Mouse (Mus musculus): Measurements from ENCODE around the gene Ctsll3. TPM values are rescaled to one million over a fixed set of nuclear protein-coding genes. Genes with fewer than 3 reads are reported as not detected.

Ctsll3 gene
- not detected for total RNA-seq (2021)
- long read RNA-seq, experiment 1 = 0 reads
- long read RNA-seq, experiment 2 = 0 reads

DNA sequence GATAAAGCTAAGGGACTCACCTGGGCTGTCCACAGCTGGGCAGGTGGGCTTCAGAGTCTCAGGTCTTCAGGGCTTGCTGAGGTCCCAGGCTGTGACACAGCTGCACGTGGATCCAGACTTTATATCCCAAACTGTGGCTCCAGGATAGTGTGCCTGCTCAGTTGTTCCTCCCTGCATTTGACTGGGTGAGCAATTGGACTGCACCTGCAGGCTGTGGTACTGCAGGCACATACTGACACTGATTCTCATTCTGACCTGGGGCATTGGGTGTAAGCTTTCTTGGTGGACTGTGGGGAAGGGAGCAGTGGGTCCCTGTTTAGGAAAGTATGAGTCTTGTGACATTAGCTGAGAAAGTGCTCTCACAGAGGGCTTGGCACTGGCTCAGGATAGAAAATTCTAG lies at the start of gene Ctsll3:
Ctsll3 (minus strand) TSS at position 101 of the 400 bp plus-strand sequence.
- no peak for DNase-seq (ENCODE audit: low spot score in 2 of 2)

DNA sequence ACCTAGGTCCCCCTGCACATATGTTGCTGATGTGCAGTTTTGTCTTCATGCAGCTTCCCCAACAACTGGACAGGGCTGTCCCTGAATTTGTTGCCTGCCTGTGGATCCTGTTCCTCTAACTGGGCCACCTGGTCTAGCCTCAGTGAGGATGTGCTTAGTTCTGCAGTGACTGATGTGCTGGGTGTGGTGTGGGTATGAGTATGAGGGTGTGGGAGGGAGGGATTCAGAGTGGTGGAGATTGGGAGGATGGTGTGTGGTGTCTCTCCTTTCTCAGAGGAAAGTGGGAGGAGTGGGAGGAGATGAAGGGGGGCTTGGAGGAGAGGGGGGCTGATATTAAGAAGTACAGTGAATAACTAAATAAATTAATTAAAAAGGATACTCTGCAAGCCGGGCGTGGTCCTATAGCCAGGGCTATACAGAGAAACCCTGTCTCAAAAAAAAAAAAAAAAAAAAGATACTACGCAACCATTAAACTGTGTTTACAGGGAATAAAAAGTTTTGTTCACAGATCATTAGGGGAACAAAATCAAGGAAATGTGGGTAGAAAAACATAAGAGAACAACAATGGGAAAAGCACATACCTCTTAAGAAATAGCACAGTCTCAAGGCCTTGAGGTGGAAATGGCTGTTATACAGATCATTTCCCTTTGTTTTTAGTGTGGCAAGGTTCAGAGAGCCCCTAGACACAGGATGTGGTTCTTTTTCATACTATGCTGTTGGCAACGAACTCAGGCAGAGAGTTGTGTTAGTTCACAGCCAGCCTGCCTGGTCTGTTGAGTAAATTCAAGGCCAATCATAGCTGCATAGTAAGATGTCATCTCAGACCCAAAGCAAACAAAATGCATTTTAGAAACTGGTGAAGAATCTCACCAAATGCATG lies 45.8 kb upstream of the Ctsll3 start:
- DNase-seq (ENCODE audit: low spot score in 2 of 2) = no peak

DNA sequence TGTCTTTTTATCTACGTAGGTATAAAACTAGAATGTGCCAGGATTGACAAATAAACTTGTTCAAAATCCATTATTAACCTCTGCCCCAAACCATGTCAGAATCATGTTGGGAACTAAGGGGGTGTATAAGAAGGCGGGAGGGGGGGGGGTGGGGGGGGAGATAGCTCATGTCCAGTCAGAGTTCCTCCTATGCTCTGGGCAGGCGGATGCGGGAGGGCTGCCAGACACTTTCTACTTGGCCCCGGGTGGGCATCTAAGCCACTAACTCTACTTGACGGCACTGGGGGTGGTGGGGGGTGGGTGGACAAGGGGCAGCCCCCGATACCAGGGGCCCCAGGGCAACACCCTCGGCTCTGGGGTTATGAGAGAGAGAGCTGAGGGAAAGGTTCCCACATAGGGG lies 40.5 kb upstream of the Ctsll3 start:
- DNase-seq (ENCODE audit: low spot score in 2 of 2) = no peak

DNA sequence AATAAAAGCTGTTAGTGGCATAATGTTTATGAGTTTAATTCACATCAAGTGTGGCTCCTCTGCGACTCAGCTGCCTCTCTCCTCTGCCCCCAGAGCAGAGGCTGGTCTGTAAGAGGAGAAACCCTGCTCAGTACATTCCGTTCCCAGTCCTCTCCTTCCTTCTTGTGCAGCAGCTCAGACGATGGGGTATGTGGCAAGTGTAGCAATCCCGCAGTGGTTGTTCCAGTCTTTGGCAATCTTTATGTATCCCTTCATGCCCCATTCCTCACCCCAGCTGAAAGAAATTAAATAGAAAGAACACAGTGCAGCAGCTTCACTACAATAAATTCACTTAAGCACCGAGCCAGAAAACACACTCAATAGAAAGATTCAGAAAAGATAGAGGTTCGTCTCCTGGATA lies 40.1 kb upstream of the Ctsll3 start:
- no peak for DNase-seq (ENCODE audit: low spot score in 2 of 2)

GRCm38 (mm10) chr13:60839353-60839902 lies 36.8 kb upstream of the Ctsll3 start:
- no peak for DNase-seq (ENCODE audit: low spot score in 2 of 2)

GRCm38 (mm10) chr13:60826052-60826451 lies 23.4 kb upstream of the Ctsll3 start:
- no peak for DNase-seq (ENCODE audit: low spot score in 2 of 2)

GRCm38 (mm10) chr13:60820486-60821175 lies 18.0 kb upstream of the Ctsll3 start:
- no peak for DNase-seq (ENCODE audit: low spot score in 2 of 2)

DNA sequence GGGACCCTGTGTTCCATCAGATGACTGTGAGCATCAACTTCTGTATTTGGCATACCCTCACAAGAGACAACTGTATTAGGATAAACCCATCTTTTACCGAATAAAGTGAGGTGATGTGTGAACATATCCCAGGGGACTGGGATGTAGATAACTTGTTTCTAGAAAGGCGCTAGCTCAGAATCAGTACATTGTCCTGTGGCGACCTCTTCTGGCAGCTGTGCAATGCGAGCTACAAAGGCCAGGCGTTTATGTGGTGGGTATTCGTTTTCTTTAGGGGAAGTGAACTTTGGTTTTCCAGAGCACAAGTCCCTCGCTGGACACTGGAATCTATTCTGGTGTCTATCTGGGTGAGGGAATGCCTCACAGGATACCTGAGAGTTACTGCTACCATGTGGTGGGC lies 16.8 kb upstream of the Ctsll3 start:
- no peak for DNase-seq (ENCODE audit: low spot score in 2 of 2)

GRCm38 (mm10) chr13:60813722-60814121 lies 11.1 kb upstream of the Ctsll3 start:
- DNase-seq (ENCODE audit: low spot score in 2 of 2) = no peak

GRCm38 (mm10) chr13:60812768-60813167 lies 10.1 kb upstream of the Ctsll3 start:
- DNase-seq (ENCODE audit: low spot score in 2 of 2) = no peak

DNA sequence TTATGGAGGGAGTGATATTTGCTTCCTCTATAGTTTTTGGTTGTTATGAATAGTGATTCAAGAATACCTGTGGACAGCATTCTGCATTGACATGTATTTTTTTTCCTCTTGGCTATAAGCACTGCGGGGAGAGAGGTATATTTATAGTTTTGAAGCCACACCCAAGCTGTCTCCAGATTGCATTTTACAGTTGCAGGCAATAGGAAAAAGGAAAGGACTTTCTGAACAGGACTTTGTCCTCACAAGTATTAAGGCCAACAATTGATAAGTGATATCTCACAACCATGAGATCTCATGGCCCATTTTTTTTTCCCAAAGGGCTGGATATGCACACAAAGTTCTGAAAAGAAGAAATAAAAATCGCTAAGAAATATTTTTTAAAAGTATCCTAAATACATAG lies 7.0 kb upstream of the Ctsll3 start:
- DNase-seq (ENCODE audit: low spot score in 2 of 2) = no peak

DNA sequence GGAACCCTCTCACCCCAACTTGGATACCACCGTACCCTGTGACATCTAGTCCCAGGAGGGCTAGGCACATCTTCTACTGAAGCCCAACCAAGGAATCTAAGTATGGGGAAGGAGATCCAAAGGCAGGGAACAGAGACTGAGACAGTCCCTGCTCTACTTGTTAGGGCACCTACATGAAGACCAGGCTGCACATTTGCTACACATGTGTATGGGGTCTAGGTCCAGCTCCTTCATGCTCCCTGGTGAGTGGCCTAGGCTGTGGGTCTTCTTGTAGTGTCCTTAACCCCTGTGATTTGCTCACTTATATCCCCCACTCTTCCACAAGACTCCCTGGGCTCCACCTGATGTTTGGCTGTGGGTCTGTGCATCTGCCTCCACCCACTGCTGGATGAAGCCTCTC lies 13.2 kb downstream of the Ctsll3 start:
- no peak for DNase-seq (ENCODE audit: low spot score in 2 of 2)

GRCm38 (mm10) chr13:60786264-60786663 lies 16.4 kb downstream of the Ctsll3 start, which contains the start of gene BC051665:
TSS of gene BC051665 (minus strand) at chr13:60786364.
- no peak for DNase-seq (ENCODE audit: low spot score in 2 of 2)

DNA sequence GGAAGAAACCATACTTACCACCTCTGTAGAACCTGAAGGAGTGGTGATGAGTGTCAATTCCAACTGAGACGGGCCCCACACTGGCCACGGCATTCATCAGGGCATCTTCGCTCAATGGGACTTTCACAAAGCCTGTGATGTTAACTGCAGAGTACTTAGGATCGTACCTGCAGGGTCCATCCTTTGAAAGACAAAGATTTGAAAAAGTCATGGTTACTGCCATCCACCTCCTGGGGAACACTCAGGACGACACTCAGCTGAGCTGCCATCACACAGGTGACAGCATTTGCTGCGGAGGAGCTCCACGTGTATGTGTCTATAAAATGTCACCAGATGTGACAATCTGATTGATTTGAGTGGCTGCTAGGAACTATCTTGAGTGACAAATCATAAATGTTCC lies 19.3 kb downstream of the Ctsll3 start:
- no peak for DNase-seq (ENCODE audit: low spot score in 2 of 2)

DNA sequence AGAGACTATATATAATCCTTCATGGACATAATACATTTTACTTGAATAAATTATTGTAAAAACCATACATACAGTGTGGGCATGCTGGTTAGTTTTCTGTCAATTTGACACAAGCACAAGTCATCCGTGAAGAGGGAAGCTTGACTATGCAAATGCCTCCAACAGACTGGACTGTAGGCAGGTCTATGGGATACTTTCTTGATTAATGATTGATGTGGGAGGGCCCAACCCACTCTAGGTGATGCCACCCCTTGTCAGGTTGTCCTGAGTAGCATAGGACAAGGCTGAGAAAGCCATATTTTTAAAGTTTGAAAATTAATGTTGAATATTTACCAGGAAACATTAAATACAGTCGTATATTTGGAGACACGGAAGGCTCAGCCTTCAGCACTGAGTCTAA lies 22.1 kb downstream of the Ctsll3 start:
- DNase-seq (ENCODE audit: low spot score in 2 of 2) = no peak

DNA sequence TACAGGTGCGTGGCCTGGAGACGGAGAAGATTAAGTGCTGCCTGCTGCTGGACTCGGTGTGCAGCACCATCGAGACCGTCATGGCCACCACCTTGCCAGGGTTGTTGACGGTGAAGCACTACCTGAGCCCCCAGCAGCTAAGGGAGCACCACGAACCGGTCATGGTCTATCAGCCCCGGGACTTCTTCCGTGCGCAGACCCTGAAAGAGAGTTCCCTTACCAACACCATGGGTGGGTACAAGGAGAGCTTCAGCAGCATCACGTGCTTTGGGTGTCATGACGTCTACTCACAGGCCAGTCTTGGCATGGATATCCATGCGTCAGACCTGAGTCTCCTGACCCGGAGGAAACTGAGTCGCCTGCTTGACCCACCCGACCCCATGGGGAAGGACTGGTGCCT lies 41.5 kb downstream of the Ctsll3 start:
- DNase-seq (ENCODE audit: low spot score in 2 of 2) = no peak

- DNase-seq (ENCODE audit: low spot score in 2 of 2) = no peak
These were observed 42.3 kb downstream of the Ctsll3 start for GRCm38 (mm10) chr13:60760392-60760791.

DNA sequence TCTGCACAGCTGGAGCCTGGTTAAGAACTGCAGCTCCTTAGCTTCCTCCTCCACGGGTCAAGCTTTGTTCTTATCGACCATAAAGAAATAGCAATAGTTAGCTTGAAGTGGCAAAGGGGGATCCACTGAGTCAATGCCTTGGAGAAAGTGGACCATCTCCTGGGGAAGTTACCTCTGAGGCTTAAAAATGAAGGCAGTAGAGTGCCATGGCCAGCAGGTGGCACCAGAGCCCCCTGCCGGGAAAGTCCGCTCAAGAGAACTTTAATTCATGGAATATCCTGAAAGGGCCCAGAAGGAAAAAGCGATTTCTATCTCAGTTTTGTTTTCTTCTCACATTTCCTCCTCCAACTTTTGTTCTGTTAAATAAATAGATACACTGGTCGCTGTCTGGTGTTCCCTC lies 43.5 kb downstream of the Ctsll3 start:
- DNase-seq (ENCODE audit: low spot score in 2 of 2) = no peak

- no peak for DNase-seq (ENCODE audit: low spot score in 2 of 2)
These were observed 45.4 kb downstream of the Ctsll3 start for GRCm38 (mm10) chr13:60757292-60757691.

GRCm38 (mm10) chr13:60755251-60755650 lies 47.4 kb downstream of the Ctsll3 start:
- no peak for DNase-seq (ENCODE audit: low spot score in 2 of 2)

DNA sequence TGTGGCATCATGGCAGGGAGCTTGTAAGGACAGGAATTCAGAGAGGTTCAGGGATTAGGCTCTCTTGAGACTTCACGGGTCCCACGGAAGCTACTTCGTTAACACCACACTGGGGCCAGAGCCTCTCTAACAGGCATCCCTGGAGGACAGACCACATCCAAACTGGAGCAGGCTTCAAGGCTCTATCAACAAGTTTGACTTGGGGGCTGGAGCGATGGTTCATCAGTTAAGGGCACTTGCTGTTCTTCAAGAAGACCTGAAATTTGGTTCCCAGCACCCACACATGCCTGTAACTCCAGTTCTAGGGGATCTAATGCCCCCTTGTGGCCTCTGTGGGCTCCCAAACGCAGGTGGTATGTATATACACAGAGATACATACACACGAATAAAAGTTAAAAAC lies 49.4 kb downstream of the Ctsll3 start:
- DNase-seq (ENCODE audit: low spot score in 2 of 2) = no peak

DNA sequence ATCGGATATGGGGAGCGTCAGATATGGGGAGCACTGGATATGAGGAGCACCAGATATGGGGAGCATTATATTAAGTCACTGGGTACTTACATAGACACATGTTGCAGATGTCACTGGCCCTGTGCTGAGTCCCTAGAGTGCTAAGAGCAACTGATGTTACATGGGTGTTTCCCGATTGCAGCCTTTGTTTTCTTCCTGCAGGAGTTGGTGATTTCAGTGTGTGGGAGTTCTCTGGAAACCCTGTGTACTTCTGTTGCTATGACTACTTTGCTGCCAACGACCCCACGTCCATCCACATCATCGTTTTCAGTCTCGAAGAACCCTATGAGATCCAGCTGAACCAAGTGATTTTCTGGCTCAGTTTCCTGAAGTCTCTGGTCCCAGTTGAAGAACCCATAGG lies 51.7 kb downstream of the Ctsll3 start:
- no peak for DNase-seq (ENCODE audit: low spot score in 2 of 2)

Measured in gastrocnemius, postnatal 4 days (tissue).